Mouse (Mus musculus): Measurements from ENCODE around the gene Tuba4a. TPM values are rescaled to one million over a fixed set of nuclear protein-coding genes. Genes with fewer than 3 reads are reported as not detected.
"Not testable (repeated sequence)": the region's sequence is repeated elsewhere in the genome, so short reads cannot be mapped to it uniquely, and the experiment has no call there.

Gene Tuba4a
- total RNA-seq, 2 experiments from 2014 or later = 371 to 462 TPM

GRCm38 (mm10) chr1:75234606-75235005, 14.9 kb upstream of the Tuba4a start:
- DNase-seq = peak; percentile 76

- not testable (repeated sequence) for DNase-seq
Measured at GRCm38 (mm10) chr1:75232489-75232888, 12.8 kb upstream of the Tuba4a start.

- no peak for DNase-seq
Measured at GRCm38 (mm10) chr1:75231664-75232152, 12.0 kb upstream of the Tuba4a start, which contains the start of gene A630095N17Rik. Gene A630095N17Rik (minus strand): TSS chr1:75232102.

- DNase-seq = no peak
Measured at GRCm38 (mm10) chr1:75231224-75231623, 11.6 kb upstream of the Tuba4a start.

- no peak for DNase-seq
Measured at GRCm38 (mm10) chr1:75230335-75230994, 10.8 kb upstream of the Tuba4a start.

- no peak for DNase-seq
Measured at GRCm38 (mm10) chr1:75229158-75229557, 9.5 kb upstream of the Tuba4a start.

GRCm38 (mm10) chr1:75227653-75228052, 8.0 kb upstream of the Tuba4a start:
- DNase-seq = no peak

- DNase-seq = no peak
Measured at GRCm38 (mm10) chr1:75226138-75226537, 6.5 kb upstream of the Tuba4a start.

GRCm38 (mm10) chr1:75225473-75225872, 5.8 kb upstream of the Tuba4a start:
- no peak for DNase-seq

GRCm38 (mm10) chr1:75223532-75223931, 3.9 kb upstream of the Tuba4a start:
- no peak for DNase-seq

GRCm38 (mm10) chr1:75222926-75223325, 3.3 kb upstream of the Tuba4a start:
- DNase-seq = no peak

- no peak for DNase-seq
Measured at GRCm38 (mm10) chr1:75221538-75221937, 1.9 kb upstream of the Tuba4a start.

- DNase-seq = peak; percentile 91
Measured at GRCm38 (mm10) chr1:75219078-75219477, 587 bp downstream of the Tuba4a start.

GRCm38 (mm10) chr1:75218227-75219001, 1.3 kb downstream of the Tuba4a start:
- DNase-seq = peak; percentile 78

- no peak for DNase-seq
Measured at GRCm38 (mm10) chr1:75217893-75218226, 1.8 kb downstream of the Tuba4a start.

- DNase-seq = peak; percentile 59
Measured at GRCm38 (mm10) chr1:75216797-75217585, 2.7 kb downstream of the Tuba4a start.

GRCm38 (mm10) chr1:75215785-75216184, 3.9 kb downstream of the Tuba4a start:
- DNase-seq = no peak

- peak; percentile 85 for DNase-seq
Measured at GRCm38 (mm10) chr1:75214886-75215285, 4.8 kb downstream of the Tuba4a start.

- no peak for DNase-seq
Measured at GRCm38 (mm10) chr1:75214442-75214841, 5.2 kb downstream of the Tuba4a start.

GRCm38 (mm10) chr1:75213096-75213495, 6.6 kb downstream of the Tuba4a start:
- no peak for DNase-seq

GRCm38 (mm10) chr1:75212542-75212941, 7.1 kb downstream of the Tuba4a start:
- DNase-seq = no peak

GRCm38 (mm10) chr1:75211141-75211708, 8.4 kb downstream of the Tuba4a start:
- DNase-seq = no peak
